In the genomic region with DNA sequence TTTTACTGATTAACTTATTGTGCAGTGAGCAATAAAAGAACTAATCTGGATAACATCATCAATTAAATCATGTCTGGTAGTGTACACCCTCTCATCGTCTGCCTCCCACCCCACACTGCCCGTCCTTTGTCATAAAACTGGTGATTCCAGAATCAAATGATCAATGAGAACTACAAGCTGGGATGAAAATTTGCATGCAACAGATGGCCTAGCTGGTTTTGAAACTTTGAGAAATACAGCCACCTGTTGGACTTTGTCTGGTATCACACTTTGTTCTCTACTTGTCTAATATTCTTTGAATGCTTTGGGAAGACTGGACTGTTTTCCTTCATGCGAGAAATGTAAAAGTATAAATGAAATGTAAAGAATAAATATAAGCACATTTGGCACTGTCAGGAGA, we compare ENCODE assay signal across 13 mouse cellular contexts.
DNase-seq lines count a peak whose midpoint lies in the region; ATAC-seq lines count a peak whose summit lies in the region.
"Had no signal": no experiment of that assay in that cellular context is flagged by ENCODE, and none has a peak within 500 bp of the region (broad histone marks: within the 10 kb centered on the region; RNA-seq: fewer than 3 reads in every experiment).

No protein-coding gene starts in this region.

- H3K4me1 ChIP-seq in forebrain, embryonic 14.5 days (ENCODE audit: control insufficient read depth, insufficient read depth, low read length) = no peaks in the 10 kb centered on the region
- no peaks in the 10 kb centered on the region for H3K4me1 ChIP-seq in forebrain, embryonic 16.5 days (replicated peaks; ENCODE audit: control insufficient read depth, insufficient read depth, low read length)
- H3K4me1 ChIP-seq: megakaryocyte, embryonic 14.5 days had no signal

- H3K4me2 ChIP-seq in forebrain, embryonic 14.5 days (ENCODE audit: low read length) = no peak overlapping the region
- H3K4me2 ChIP-seq in forebrain, embryonic 16.5 days (ENCODE audit: low read length) = no peak overlapping the region

- H3K27ac ChIP-seq in forebrain, embryonic 14.5 days (ENCODE audit: low read depth, low read length) = no peak overlapping the region
- H3K27ac ChIP-seq in forebrain, embryonic 16.5 days (ENCODE audit: low read length) = no peak overlapping the region

- no peak overlapping the region for H3K4me3 ChIP-seq in forebrain, embryonic 14.5 days (ENCODE audit: low read depth, low read length)
- no peak overlapping the region for H3K4me3 ChIP-seq in forebrain, embryonic 16.5 days (replicated peaks; ENCODE audit: low read length)
- H3K4me3 ChIP-seq: megakaryocyte, embryonic 14.5 days had no signal

- no peaks in the 10 kb centered on the region for H3K27me3 ChIP-seq in forebrain, embryonic 14.5 days (replicated peaks; ENCODE audit: control insufficient read depth, insufficient read depth, low read length)
- H3K27me3 ChIP-seq in forebrain, embryonic 16.5 days (replicated peaks; ENCODE audit: control insufficient read depth, insufficient read depth, low read length) = no peaks in the 10 kb centered on the region
- H3K27me3 ChIP-seq: megakaryocyte, embryonic 14.5 days had no signal

- H3K9me3 ChIP-seq in forebrain, embryonic 14.5 days (replicated peaks; ENCODE audit: control insufficient read depth, low read length) = no peaks in the 10 kb centered on the region
- no peaks in the 10 kb centered on the region for H3K9me3 ChIP-seq in forebrain, embryonic 16.5 days (ENCODE audit: control insufficient read depth, low read length)
- H3K9me3 ChIP-seq: megakaryocyte, embryonic 14.5 days had no signal

- H3K36me3 ChIP-seq in forebrain, embryonic 14.5 days (ENCODE audit: control insufficient read depth, insufficient read depth, low read length) = no peaks in the 10 kb centered on the region
- H3K36me3 ChIP-seq in forebrain, embryonic 16.5 days (ENCODE audit: control insufficient read depth, insufficient read depth) = no peaks in the 10 kb centered on the region

- no peak for ATAC-seq in forebrain, embryonic 14.5 days
- no peak for ATAC-seq in forebrain, embryonic 16.5 days
- ATAC-seq: CD4-positive, CD25-positive, alpha-beta regulatory T cell, adult 4 months had no signal

- H3K9ac ChIP-seq in forebrain, embryonic 14.5 days (ENCODE audit: low read length) = no peak overlapping the region
- no peak overlapping the region for H3K9ac ChIP-seq in forebrain, embryonic 16.5 days (replicated peaks; ENCODE audit: low read depth, low read length)

- peak; percentile 44 for DNase-seq in forebrain, embryonic 14.5 days (ENCODE audit: low spot score)
- DNase-seq in layer of hippocampus, adult 11-12 months (ENCODE audit: low spot score) = peak; percentile 9
- DNase-seq in layer of hippocampus, postnatal 25 days (ENCODE audit: extremely low spot score in 1 of 2, low spot score in 1 of 2) = no peak
- peak; percentile 37 for DNase-seq in Muller cell, postnatal 12 days (ENCODE audit: inconsistent ontology term)
- DNase-seq in layer of hippocampus, adult 9-11 months = peak; percentile 10
- DNase-seq in thymus, postnatal 14 days = no peak
- DNase-seq in cerebellum, postnatal 25 days = no peak
- DNase-seq: adrenal gland, adult 8-10 months; cerebellum, adult 9-10 months; heart, postnatal 14 days had no signal

- 53% methylated on average over 3 of the region's 3 CpGs for WGBS in forebrain, embryonic 14.5 days
- WGBS in forebrain, embryonic 16.5 days = 38% methylated on average over 3 of the region's 3 CpGs

Comparison
In these comparisons a context has a peak if more than half of its experiments do, and no peak if none do; other contexts are left out.
1. DNase-seq: peak in forebrain, embryonic 14.5 days (single experiment), layer of hippocampus, adult 11-12 months (single experiment), Muller cell, postnatal 12 days (single experiment) and layer of hippocampus, adult 9-11 months (single experiment); none in layer of hippocampus, postnatal 25 days (0 of 2), thymus, postnatal 14 days (single experiment) and cerebellum, postnatal 25 days (0 of 2).